Mouse (Mus musculus): ENCODE measurements at regions not wholly inside any gene's neighbourhood (a gene's known extent, or its start where the extent isn't known, plus 50 kb on each side); places are given as distances from the start of the nearest gene placed in this dataset.

DNA sequence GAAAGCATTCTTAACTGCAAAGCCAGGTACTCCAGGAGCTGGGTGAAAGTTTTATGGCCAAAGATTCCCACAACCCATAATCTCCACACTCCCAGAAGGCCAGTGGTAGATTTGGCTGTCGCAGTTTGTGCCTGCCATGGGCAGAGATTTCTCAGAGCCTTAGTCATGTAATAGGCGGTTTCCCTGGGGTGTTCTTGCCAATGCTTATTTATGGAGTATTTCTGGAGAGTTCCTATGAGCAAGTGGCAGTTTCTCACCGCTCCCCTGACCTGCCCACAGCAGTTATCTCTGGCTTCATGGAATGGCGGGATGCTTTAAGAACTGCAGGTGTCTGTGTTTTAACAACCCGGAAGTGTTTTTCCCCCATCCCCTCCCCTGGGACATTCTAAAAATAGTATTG, 179.8 kb downstream of the 4933412E24Rik start:
- DNase-seq (ENCODE audit: low spot score): no peak

DNA sequence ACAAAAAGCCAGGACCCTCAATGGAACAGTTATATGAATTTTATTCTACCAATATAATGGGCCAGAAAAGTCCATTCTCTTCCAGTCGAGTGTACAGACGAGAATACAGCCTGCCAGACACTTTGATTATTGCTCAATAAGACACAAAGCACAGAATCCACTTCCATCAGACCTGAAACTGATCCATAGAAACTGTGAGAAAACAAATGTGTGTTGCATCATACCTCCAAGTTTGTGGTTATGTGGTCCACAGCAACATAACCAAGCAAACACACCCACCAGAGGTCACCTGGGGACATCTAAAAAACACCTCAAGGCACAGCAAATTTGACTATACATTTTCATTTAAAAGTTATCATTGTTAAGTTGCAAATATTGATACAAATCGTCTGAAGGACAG, 183.2 kb downstream of the 4933412E24Rik start:
- no peak for DNase-seq (ENCODE audit: low spot score)

DNA sequence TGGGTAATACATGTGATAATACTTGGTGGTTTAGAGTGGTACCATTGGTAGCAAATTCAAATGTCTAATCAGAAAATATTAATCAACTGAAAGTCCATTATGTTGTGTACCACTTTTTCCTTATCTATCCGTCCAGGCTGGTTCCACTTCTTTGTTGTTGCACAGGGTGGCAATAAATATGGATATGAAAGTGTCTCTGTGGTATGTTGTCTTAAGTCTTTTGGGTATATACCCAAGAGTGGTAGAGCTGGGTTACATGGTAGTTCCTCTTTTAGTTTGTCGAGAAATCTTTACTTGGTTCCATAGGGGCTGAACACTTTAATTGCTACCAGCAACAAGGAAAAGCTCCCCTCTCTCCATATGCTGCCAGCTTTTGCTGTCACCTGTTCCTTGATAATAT, 184.9 kb downstream of the 4933412E24Rik start:
- no peak for DNase-seq (ENCODE audit: low spot score)

DNA sequence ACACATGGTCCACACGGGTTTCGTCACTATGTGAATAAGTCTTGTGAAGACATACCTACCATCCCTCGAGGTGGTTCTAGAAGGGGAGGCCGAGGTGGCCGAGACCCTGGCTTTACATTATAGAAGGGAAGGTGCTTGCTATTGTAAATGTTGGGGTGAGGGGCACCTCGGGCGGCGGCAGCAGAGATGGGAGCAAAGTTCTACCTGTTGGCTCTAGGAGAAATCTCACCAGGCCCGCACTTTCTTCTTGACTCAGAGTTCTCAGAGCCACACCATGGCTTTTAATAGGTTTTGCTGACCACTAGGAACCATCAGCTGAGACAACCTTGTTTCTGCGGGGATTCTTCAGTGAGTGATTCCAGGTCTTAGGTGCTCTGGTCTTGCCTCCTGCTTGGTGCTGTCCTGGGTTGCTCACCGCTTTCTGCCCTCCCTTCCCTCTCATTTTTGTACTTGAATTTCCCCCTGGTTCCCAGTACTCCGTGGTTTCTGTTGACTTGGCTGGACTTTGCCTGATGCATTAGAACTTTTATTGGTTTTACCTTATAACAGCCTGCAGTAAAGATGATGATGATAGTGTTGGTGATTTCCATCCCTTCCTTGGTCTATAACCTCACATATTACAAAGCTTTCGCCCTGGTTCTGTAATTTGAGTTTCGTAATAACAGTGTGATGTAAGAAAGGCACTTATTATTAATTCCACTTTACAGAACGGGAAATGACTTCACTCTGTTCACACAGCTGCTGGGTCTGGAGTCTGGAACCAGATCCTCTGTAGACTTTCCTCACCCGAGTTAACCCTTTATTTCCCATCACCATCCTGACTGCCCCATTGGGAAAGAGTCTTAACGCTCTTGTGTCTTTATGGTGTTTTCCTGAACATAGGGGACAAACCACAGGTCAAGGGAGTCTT, 185.6 kb downstream of the 4933412E24Rik start:
- no peak for DNase-seq (ENCODE audit: low spot score)

DNA sequence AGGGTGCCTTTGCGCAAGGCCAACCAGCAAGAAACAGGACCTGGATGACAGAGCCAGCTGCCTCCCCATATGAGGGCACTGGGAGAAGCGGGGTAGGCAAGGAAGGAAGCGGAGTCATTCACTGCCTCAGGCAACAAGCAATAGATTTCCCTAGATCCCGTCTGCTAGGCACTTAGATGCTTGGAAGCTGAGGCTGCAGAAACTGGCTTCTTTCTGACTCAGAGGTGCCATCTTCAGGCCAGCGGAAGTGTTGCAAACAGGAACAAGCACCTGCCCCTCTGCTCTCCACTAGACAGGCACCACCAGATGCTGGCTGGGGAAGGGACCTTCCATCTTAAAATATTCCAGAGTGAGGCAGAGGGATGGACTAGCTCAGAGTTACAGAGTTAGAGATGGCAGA, 188.0 kb downstream of the 4933412E24Rik start:
- DNase-seq (ENCODE audit: low spot score): peak; percentile 77

DNA sequence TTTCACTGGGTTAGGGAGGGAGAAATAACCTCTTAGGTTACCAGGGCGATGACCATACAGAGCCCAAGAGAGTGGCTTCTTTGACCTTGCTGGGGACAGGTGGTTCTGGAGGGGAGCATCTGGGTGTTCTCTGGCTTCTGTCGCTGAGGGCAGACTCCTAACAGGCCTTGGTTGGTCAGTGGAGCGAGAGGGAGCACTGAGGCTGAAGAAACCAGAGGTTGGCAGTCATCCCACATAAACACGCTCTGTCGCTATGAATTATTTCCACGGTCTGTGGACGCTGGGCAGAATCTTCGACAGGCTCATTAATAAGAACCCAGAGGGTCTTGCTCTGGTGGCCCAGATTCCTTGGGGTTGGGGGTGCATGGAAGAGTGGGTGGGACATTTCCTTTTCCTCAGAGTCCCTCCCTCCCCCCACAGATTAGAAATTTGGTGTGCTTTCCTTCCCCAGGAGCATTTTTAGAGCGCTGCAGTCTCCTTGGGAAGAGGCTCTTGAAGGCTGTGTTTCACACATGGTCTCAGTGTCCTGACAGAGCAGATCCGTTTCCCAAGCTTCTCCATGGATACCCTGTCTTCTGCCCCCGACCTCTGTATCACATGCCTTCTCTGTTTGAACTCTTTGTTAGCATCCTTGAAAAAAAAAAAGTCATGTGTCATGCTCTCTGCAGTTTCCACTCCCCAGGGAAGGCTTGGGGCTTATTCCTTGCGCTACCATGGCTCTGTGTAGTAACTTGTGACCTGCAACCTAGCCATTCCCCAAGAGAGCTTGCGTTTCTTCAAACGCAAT, 190.1 kb downstream of the 4933412E24Rik start:
- DNase-seq (ENCODE audit: low spot score): no peak

DNA sequence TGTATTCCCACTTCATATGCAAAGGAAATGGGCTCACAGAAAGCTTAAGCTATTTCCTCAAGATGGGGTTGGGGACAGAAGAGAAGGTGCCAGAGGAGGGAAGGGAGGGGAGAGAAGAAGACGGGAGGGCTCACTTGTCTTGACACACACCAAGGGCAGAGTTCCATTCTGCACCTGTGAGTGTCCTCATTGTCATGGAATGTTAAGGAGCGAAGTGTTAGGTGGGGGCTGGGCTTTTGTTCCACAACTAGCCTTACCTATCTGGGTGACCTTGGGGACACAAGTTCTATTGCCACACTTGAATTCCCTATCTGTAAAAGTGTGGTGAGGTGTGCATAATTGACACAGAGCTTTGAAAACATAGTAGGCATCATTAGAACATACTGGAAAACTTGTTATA, 192.5 kb downstream of the 4933412E24Rik start:
- no peak for DNase-seq (ENCODE audit: low spot score)

DNA sequence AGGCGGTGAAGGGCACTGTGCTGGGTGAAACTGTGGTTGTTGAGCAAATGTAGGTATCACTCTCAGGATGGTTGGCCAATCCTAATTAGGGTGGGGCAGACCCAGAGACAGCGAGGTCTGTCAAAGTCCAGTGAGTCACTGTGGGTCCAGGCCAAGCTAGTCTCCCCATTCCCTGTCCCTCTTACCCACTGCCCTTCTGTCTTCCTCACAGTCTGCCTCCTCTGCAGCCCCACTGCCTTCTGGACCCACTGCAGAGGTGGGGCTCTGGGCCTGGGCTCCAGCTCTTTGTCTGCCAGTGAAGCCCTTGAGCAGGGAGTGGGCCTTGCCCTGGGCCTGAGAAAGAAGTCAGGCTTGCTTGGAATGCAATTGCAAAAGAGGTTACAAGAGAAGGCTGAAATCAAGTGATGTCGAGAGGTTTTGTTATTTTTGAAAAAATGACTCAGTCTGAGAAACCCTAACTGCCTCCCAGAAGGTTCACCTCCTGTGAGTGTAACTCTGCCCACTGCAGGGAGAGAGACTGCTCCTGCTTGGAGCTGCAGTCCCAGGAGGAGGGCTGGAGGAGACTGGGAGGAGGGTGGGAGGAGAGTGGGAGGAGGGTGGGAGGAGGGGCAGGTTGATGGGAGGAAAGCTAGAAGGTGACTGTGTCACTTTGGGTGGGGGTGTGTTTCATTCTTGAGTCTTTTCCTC, 193.3 kb downstream of the 4933412E24Rik start:
- no peak for DNase-seq (ENCODE audit: low spot score)

DNA sequence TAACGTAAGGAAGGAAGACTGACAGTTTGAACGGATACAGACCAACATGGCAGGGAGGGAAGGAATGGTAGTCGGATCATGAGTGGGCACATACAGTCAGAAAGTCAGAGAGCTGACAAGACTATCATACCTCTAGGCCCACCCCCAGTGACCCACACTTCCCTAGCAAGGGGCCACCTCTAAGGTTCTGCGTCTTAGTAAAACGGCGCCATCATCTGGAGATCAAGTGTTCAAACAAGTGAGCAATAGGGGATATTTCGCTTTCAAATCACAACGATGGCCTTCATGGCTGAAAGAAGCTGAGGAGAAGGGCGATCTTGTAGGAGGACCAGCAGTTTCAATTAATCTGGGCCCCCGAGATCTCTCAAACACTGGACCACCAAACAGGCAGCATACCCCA, 196.1 kb downstream of the 4933412E24Rik start:
- no peak for DNase-seq (ENCODE audit: low spot score)

DNA sequence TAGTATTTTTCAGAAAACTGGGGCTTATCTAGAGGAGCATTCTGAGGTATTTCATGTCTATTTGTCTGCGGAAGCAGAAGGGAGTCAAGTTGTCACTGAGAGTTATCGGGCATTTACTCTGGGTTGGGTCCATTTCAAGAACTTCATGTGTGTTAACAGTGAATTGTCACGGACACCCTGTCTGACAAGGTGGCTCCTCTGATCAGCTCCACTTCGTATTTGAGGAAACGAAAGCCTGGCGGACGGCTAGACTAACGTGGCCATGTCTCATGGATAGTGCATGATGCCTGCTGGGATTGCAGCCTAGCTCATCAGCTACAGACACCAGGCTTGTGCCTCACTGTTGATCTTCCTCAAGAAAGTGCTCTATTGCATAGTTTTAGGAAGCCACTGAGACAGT, 200.4 kb downstream of the 4933412E24Rik start:
- DNase-seq (ENCODE audit: low spot score): no peak

DNA sequence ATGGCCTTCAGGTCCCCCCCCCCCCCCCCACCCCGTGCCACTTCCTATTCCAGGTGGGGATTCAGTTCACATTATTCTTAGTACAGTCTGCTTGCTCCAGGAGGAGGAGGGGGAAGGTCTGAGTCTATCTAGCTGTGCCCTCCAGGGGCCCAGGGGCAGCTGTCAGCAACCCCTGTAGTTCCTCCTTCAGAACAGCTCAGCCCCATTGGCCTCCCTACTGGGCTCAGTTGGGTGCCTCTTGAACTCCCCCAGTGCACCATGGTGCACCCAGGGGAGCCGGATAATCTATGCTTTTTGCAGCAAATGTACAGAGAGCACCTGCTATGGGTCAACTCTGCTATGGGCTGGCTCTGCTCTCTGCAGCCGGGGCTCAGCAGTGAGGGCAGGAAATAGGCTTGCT, 204.8 kb downstream of the 4933412E24Rik start:
- DNase-seq (ENCODE audit: low spot score): no peak

DNA sequence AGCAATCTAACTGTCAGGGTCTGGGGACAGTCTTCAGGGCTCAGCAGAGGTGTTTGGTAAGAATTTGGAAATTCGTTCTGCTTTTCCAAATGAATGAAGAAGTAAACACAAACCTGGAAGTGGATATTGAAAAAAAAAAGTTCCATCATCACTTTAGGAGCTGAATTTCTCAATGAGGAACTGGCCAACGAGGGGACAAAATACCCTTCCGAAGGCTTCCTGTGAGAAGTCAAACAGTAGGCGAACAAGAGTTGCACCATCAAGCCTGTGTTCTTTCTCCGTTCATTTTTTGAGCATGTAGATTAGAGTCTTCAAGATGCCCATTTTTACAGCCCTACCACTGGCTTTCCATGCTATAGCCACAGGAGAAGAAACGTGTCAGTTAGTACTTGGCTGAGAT, 207.1 kb downstream of the 4933412E24Rik start:
- no peak for DNase-seq (ENCODE audit: low spot score)

DNA sequence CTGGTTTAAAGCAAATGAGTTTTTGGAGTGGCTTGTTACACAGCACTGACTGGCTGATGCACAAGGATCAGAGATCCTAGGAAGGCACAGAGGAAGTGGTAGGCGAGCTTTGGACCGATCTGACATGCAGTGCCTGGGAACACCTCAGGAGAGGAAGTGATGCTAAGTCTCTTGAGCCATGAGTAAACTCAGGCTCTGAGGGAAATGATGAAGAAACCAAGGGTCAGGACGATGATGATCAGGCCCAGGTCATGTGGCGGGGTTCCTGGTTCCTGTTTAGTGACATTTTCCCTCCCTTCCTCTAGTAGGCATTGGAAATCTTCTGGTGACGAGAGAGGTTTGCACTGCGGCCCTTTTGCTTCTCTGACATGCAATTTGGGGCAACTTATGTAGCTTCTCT, 208.7 kb downstream of the 4933412E24Rik start:
- DNase-seq (ENCODE audit: low spot score): no peak

DNA sequence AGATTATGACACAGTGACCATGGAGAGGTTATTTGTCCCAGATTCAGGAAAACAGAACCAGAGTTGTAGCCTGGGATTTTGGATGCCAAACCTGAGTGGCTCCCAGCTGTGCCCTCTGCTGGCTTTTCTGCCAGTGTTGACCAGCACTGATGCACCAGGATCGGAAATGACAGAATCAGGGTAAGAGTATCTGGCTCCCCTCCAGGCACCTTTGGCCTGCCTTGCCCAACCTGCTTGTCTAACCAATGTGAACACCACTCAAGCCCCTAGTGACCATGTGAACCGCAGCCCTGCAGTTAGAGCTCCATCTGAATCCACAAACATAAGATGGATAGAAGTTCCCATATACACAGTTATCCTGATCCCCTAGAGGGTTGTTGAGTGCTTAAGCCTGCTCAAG, 210.6 kb downstream of the 4933412E24Rik start:
- DNase-seq (ENCODE audit: low spot score): no peak

DNA sequence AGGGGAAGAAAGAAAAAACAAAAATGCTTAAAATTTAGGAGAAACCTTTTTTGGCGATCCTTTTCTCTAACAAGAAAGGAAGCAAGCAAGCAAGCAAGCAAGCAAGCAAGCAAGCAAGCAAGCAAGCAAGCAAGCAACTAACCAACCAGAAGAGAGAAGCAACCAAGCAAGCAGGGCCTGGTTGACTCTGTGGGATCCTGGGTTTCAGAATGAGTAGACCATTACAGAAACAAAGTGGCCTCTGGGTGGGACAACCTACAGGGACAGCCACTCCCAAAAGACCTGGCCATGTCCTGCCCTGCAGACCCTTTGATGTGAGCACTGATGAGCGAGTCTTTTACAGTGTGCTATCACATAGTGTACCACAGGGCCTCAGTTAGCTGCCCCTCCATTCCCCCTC, 211.6 kb downstream of the 4933412E24Rik start:
- no peak for DNase-seq (ENCODE audit: low spot score)

DNA sequence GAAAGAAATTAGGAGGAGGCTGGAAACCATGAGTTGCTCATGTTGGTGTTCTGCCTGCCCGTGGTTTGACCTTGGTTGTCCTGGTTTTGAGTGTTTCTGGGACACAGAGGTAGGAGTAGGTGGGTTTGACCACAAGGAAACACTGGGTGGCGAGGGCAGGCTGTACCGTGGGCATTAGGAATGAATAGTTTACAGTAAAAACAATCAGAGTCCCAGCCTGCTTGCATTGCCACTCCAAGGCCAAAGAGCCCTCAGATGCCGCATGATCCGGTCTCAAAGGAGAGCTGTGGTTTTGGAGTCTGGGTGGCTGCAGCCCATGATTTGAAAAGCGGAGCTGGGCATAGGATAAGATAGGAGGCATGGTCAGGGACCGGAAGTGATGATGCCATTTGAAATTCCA, 212.0 kb downstream of the 4933412E24Rik start:
- DNase-seq (ENCODE audit: low spot score): no peak

DNA sequence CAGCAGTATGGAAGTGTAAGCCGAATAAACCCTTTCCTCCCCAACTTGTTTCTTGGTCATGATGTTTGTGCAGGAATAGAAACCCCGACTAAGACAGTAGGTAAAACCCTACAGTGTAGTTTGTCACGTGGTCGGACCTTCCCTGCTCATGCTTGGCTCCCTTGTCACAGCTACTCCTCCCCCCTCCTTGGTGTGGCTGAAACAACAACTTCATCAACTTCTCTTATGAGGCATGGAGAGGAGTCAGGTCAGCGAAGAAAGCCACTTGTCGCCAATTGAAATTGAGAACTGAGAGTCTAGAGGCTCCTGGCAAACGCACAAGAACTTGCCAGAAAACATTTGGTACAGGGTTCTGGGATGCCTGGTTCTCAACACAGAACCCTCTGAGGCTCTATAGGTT, 214.1 kb downstream of the 4933412E24Rik start:
- DNase-seq (ENCODE audit: low spot score): no peak

DNA sequence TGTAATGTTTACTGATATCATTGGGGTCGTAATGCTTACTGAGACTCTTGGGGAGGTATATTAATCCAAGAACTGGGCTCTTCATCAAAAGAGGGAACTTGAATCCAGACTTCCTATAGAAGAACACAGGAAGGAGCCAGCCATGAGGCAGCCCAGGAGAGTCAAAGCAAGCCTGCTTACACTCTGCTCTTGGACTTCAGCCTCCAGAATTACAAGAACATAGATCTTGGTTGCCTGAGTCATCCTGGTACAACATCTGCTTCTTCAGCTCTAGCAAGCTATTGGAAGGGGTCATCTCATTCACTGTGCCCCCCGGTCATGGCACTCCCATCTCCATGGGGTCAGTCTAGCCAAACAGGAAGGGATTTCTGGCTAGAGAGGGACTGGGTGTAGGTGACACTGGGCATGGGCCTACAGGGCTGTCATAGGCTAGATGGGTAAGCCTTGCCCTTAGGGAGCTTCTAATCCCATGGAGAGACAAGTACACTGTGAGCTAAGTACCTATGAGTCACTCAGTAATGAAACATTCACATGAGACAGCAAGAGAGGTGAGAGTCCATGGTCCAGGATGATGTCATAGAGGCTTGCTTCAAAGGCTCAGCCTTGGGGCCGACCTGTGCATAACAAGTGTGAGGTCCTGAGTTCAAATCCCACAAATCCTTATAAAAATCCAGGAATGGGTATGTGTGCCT, 217.1 kb downstream of the 4933412E24Rik start:
- no peak for DNase-seq (ENCODE audit: low spot score)

DNA sequence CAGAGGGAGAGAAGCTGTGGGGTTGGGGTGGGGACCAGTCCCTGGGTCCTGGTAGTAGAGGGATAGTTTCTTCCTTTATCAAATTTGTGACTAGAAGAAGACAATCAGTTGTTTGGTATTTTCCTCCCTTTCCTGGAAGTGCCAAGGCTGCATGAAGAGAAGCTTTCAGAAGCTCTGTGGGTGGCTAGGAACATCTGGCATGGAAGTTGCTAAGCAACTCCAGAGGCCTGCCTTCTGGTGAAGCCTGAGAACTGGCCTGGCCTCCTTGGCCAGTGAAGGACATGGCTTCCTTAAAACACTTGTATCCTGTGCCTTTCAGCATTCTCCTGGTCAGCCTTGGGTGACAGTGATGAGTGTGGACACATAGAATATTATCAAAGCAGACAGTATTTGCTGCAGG, 217.9 kb downstream of the 4933412E24Rik start:
- no peak for DNase-seq (ENCODE audit: low spot score)

DNA sequence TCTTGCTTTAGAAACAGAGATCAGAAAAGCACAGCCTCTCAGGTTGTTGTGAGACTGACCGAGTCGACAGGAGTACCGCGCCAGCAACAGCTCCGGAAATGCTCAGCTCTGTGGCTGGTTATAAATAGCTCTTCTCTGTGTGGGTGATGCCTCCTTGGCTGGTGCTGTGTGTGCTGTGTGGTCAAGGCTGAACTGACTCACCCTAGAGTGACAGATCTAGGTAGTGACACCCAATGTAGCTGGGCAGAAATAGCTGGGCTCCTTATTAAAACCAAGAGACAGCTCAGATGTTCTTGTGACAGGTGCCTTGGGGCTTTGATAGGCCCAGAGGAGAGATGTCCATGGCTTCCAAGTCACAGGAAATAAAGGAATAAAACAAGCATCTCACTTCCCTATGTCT, 220.7 kb downstream of the 4933412E24Rik start:
- DNase-seq (ENCODE audit: low spot score): peak; percentile 39

DNA sequence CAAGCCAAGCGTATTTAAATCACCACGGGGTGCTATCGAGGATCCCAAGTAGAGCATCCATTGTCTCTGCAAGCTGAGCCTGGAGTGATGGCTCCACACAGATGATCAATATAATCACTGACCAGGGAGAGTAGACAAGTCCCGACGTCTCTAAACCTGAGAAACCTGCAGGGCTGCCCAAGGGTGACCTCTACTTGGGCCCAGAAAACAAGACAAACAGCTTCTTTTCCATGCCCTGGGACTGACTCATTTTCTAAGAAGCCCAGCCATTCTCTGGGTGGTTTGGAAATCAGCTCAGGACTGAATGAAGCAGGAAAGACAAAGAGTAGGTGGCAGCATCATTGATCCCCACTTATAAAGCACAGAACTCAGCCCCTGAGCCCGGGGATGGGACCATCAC, 221.5 kb downstream of the 4933412E24Rik start:
- DNase-seq (ENCODE audit: low spot score): no peak
